Mouse (Mus musculus) erythroblast, embryonic 14.5 days (primary cell): Measurements from ENCODE around the gene P2ry2. TPM values are rescaled to one million over a fixed set of nuclear protein-coding genes. Genes with fewer than 3 reads are reported as not detected.

ENCODE experiments used
- H3K27me3 ChIP-seq: 2 replicates; pipeline ENCODE4 v1.6.1; 2012; ENCODE audit warnings: inconsistent platforms; ENCODE audit not compliant: control insufficient read depth
- H3K36me3 ChIP-seq: 2 replicates; pipeline ENCODE4 v1.6.1; 2012; ENCODE audit warnings: mild to moderate bottlenecking, inconsistent platforms; ENCODE audit not compliant: control insufficient read depth
- H3K4me1 ChIP-seq: 2 replicates; pipeline ENCODE4 v1.6.1; 2012; ENCODE audit warnings: inconsistent platforms; ENCODE audit not compliant: control insufficient read depth
- H3K4me3 ChIP-seq: replicated peaks from 2 replicates; pipeline ENCODE3; 2012; ENCODE audit warnings: moderate library complexity, mild to moderate bottlenecking, inconsistent platforms
- H3K9me3 ChIP-seq: 2 replicates; pipeline ENCODE4 v1.6.1; 2012; ENCODE audit warnings: low read length, inconsistent platforms, mixed read lengths; ENCODE audit not compliant: control insufficient read depth
- GATA1 ChIP-seq: IDR thresholded peaks from 2 replicates; pipeline ENCODE4 v1.6.1; 2012; ENCODE audit warnings: low read length, inconsistent platforms, mixed read lengths
- TAL1 ChIP-seq: IDR thresholded peaks from 3 replicates; pipeline ENCODE4 v1.6.1; 2012; ENCODE audit warnings: low read length, inconsistent platforms, mixed read lengths
- polyA plus RNA-seq: library from polyadenylated mRNA; stranded (reverse); fragments of >175 nt; gene quantifications from 2 replicates; pipeline ENCODE4 v1.2.3, GENCODE M21; 2012

P2ry2 gene
- polyA plus RNA-seq, 1 experiment, result 0.03 TPM

DNA sequence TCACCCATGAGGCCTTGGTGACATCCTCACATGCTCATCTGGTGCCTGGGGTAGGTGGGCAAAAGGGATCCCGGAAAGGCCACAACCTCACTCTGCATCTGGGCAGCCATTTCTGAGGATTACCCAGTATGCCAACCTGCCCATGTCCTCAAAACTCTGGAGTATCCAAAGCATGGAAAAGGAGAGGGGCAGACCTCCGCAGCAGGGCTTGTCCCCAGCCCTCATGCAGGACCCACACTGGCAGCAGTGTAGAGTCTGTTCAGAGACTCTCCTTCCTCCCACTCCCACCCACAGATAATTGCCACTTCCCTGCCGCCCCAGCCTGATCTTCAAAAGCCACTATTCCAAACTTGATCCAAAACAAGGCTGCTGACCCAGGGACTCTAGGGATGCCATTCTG lies 1.9 kb downstream of the P2ry2 start:
- TF ChIP-seq GATA1 (no peak), TAL1 (no peak)

DNA sequence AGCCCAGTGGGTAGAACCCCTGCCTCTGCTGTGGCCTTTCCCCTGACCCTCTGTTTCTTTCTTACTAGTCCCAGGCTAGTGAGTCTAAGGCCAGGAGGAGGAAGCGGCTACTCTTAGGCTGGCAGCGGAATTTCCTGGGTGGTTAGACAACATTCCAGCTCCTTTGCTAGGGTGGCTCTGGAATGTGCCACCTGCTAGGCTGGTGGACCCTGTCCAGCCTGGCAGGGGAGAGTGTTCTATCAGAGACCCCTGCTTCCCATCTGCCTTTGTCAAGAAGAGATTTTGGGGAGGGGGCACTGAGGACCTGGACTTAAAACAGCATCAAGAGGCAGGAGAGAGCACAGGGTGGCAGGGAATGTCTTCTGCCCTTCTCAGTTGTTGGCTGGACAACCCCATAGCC lies 6.5 kb downstream of the P2ry2 start:
- H3K27me3 ChIP-seq, result peaks cover 15% of the 10 kb centered on the region
- TF ChIP-seq GATA1 (no peak), TAL1 (no peak)
- H3K4me1 ChIP-seq, result no peaks in the 10 kb centered on the region
- no peaks in the 10 kb centered on the region for H3K9me3 ChIP-seq
- H3K36me3 ChIP-seq, result no peaks in the 10 kb centered on the region
- no peak overlapping the region for H3K4me3 ChIP-seq

More for the DNA sequence above, 1.9 kb downstream of the P2ry2 start:
- Histone ChIP-seq H3K4me3 (no peak overlapping the region), H3K9me3 (no peaks in the 10 kb centered on the region), H3K4me1 (peaks cover 4% of the 10 kb centered on the region), H3K36me3 (no peaks in the 10 kb centered on the region), H3K27me3 (peaks cover 39% of the 10 kb centered on the region)

DNA sequence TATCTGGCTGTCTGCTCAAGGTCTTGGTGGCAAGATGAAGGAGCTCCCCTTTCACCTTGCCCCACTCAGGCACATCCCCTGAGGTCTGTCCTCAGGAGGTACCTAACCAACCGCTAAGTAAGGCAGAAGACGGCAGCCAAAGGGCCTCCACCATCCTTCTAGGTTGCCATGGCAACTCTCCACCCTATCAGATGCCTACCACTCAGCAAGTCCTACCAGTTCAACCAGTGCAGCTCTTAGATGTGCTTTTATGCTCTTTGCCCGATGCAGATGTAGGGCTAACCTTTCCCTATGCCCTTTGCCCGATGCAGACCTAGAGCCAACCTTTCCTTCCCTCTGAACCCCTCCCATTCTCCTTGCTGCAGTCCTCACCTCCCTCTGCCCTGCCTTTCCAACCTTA lies 7.5 kb downstream of the P2ry2 start:
- no peaks in the 10 kb centered on the region for H3K4me1 ChIP-seq
- no peaks in the 10 kb centered on the region for H3K36me3 ChIP-seq
- no peak overlapping the region for H3K4me3 ChIP-seq
- no peak for TF ChIP-seq TAL1
- H3K27me3 ChIP-seq, result peaks cover 6% of the 10 kb centered on the region; the same call in 1 of the 2 replicates
- no peaks in the 10 kb centered on the region for H3K9me3 ChIP-seq

DNA sequence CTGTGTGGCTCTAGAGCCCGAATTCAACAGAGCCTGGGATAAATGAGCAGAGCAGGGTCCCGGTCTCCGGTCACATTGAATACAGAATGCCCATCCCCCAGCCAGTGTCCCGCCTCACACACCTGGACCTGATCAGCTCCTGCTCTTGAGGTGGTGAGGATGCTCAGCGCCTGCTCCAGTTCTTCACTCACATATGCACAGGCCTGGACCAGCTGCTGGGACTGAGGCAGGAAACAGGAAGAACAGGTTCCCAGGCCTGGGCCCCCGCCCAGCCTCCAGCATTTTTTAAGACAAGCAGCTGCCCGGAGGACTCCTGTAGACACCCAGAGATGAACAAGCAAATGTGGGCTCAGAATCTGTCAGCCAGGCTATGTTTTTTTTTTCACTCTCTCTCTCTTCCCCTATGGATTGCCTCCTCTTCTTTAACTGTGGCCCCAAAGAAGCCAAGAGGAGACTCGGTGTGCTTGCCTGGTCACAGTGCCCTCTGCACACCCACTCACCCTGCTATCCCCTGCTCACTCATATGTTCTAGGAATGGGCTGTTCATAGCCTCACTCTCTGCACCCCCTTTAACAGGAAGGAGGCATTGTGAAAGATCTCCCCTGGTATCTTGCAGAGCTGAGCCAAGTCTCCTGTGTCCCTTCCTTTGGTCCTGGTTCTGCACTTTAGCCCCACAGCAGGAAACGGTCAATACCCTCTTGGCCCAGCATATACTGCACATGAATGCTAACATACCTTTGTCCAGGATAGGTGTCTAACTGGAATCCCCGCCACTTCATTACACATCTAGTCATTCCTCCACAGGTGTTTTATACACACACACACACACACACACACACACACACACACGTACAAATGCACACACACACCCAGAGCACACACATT lies 9.0 kb downstream of the P2ry2 start:
- H3K27me3 ChIP-seq, result no peaks in the 10 kb centered on the region; the same call in 1 of the 2 replicates
- no peak for TF ChIP-seq TAL1
- no peak for TF ChIP-seq GATA1
- H3K9me3 ChIP-seq, result no peaks in the 10 kb centered on the region
- H3K4me1 ChIP-seq, result no peaks in the 10 kb centered on the region
- H3K36me3 ChIP-seq, result no peaks in the 10 kb centered on the region
- H3K4me3 ChIP-seq, result no peak overlapping the region

DNA sequence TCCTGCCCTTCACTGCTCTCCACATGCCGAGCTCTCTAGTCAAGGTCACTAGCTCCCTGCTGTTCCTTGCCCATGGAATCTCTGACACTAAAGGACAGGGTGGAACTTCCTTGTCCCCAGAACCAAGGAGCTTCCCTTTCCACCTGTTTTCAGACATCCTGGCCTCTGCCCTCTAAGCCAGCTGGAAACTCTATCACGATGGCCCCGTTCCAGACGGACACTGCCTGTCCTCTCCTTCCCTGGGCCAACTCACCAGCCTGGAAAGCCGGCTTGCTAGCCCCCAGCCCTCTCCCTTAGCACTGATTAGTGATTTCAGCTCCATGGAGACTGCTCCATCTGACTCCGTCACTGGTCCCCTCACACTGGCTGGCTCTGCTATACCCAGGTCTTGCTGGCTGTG lies 10.4 kb downstream of the P2ry2 start:
- H3K4me3 ChIP-seq, result no peak overlapping the region
- no peaks in the 10 kb centered on the region for H3K27me3 ChIP-seq
- H3K9me3 ChIP-seq, result no peaks in the 10 kb centered on the region
- no peaks in the 10 kb centered on the region for H3K36me3 ChIP-seq
- TF ChIP-seq TAL1 (no peak), GATA1 (no peak)
- H3K4me1 ChIP-seq, result no peaks in the 10 kb centered on the region

DNA sequence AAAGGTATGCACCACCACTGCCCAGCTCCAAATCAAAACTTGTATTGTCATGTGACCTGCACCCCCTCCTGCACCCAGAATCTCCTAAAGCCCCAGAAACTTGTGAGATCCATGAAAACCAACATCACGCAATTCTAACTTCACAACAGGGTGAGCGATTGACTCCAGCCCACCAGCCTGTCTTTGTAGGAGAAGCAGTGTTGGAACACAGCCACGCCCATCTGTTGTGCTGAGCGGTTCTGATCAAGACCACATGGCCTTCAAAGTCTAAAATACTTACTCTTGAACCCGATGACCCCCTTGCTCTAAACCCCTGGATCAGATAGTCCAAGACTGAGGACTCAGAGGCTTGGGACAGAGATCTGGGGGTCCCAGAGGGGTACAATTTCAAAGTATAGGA lies 13.0 kb downstream of the P2ry2 start:
- Histone ChIP-seq H3K4me1 (no peaks in the 10 kb centered on the region), H3K4me3 (no peak overlapping the region), H3K9me3 (no peaks in the 10 kb centered on the region), H3K27me3 (no peaks in the 10 kb centered on the region), H3K36me3 (no peaks in the 10 kb centered on the region)
- no peak for TF ChIP-seq GATA1
- no peak for TF ChIP-seq TAL1

DNA sequence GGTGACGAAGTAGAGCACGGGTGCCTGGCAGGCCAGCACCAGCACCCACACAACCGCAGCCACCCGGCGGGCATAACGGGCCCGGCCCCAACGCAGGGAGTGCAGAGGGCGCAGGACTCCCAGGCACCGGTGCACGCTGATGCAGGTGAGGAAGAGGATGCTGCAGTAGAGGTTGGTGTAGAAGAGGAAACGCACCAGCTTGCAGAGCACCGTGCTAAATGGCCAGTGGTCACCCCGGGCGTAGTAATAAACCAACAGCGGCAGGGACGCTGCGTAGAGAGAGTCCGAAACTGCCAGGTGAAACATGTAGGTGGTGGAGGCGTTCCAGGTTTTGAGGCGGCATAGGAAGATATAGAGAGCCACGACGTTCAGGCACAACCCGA lies 14.1 kb downstream of the P2ry2 start:
- TF ChIP-seq GATA1, result no peak
- no peak for TF ChIP-seq TAL1
- no peak overlapping the region for H3K4me3 ChIP-seq
- no peaks in the 10 kb centered on the region for H3K27me3 ChIP-seq
- no peaks in the 10 kb centered on the region for H3K9me3 ChIP-seq
- H3K36me3 ChIP-seq, result no peaks in the 10 kb centered on the region
- no peaks in the 10 kb centered on the region for H3K4me1 ChIP-seq

DNA sequence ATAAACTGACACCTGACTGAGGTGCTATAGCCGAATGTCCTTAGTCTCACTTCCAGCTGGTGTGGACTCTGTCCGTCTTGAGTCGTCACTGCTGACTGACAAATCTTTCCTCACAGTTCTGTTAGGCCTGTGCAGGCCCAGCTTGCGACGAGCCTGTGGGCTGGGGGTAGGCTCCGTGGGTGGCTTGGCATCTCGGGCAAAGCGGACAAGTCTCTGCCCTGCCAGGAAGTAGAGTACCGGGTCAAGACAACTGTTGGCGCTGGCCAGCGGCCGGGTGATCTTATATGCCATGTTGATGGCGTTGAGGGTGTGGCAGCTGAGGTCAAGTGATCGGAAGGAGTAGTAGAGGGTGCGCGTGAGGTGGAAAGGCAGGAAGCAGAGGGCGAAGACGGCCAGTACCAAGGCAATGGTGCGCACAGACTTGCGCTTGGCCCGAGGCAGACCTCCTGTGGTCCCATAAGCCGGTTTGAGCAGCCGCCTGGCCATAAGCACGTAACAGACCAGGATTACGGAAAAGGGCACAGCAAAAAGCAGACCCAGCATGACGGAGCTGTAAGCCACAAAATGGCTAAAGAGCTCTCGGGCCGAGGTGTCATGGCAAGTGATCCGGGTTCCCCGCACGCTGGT lies 14.6 kb downstream of the P2ry2 start:
- Histone ChIP-seq H3K27me3 (no peaks in the 10 kb centered on the region), H3K4me3 (no peak overlapping the region), H3K9me3 (no peaks in the 10 kb centered on the region), H3K4me1 (no peaks in the 10 kb centered on the region), H3K36me3 (no peaks in the 10 kb centered on the region)
- TF ChIP-seq GATA1, result no peak

DNA sequence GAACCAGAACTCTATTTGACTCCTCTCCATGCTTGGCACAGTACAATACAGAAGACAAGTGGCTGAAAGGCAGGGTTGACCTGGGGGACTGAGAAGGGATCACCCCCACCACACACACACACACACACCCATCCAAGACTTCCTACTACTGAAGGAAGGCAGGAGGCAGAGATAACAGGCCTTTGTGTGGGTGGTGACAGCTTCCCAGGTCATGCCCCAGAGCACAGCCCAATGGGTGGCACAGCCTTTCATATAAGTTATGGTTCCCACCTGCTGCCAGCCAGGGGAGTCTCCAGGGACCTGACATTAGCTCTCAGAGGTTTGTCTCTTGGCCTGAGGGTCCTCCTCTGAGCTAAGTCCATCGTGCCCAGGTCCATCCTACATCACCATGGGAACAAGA lies 15.5 kb downstream of the P2ry2 start:
- H3K4me3 ChIP-seq, result no peak overlapping the region
- TF ChIP-seq TAL1 (no peak), GATA1 (no peak)
- H3K4me1 ChIP-seq, result no peaks in the 10 kb centered on the region
- no peaks in the 10 kb centered on the region for H3K9me3 ChIP-seq
- H3K36me3 ChIP-seq, result no peaks in the 10 kb centered on the region
- H3K27me3 ChIP-seq, result no peaks in the 10 kb centered on the region
